Mouse (Mus musculus) spleen, adult 2 months (tissue): ENCODE data around the gene Nemp1.

ENCODE experiments used
- CTCF ChIP-seq: fragments of 200-500 bp; IDR thresholded peaks from 2 replicates; pipeline ENCODE4 v1.5.1; 2011; ENCODE audit warnings: mild to moderate bottlenecking, inconsistent platforms; ENCODE audit not compliant: insufficient read depth, insufficient read length, insufficient replicate concordance; ENCODE audit errors: extremely low read depth
- POLR2A ChIP-seq: fragments of 200-500 bp; IDR thresholded peaks from 2 replicates; pipeline ENCODE4 v1.6.1; 2011; ENCODE audit warnings: low read depth, low read length, inconsistent platforms

DNA sequence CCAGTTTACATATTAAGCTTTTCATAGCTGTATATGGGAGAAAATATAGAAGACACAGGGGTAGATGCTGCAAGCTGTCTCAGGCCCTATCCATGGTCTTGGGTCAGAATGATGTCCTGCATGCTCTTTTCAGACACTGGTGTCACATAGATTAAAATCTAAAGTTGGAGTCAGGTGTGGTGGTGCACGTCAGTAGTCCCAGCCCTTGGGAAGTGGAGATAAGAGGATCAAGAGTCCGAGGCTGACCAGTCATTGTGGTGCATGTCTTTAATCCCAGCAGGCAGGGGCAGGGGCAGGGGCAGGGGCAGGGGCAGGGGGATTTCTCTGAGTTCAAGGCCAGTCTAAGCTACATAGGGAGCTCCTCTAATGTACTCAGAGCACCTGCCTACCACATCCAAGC, 20.9 kb upstream of the Nemp1 start:
- TF ChIP-seq CTCF (no peak), POLR2A (no peak)
